Mouse (Mus musculus): ENCODE results near the gene Rgs2.
A peak's percentile ranks its signal among the peaks of the same experiment; 100 is the strongest.

Gene Rgs2

DNA sequence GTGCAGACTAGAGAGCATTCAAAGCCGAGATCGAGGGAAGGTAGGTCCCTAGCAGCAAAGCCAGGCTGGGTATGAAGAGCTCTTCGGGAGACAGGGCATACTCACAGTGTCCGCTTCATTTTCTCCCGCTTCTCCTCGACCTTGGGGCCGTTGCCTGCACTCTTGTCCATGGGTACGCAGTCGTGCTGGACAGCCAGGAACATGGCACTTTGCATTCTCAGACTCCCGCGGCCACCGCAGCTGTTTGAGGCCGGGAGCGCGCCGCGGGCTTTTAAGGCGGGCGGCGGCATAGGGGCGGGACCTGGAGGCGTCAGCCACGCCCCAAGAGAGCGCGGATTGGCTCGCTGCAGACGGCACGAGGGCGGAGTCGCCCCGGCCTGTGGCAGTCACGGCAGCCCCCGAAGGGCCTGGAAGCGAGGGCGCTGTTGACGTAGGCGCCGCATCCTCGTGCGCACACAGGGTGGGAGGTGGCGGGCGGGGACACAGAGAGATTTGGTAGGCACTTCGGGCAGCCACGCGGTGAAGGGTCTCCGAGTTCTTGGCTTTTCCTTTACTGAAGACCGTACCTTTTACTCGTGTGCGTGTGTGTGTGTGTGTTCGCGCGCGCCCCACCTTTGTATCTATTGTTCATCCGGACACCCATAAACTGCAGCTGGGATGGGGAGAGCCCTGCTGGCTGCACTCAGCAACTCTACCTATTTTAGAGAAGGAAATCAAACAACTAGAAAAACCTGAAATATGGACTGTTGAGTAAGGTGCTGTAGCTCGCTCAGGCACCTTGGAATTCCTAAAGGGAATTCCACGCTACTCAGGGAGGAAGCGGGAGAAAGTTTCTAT is at the start of gene Rgs2:
Gene Rgs2 (minus strand): TSS at position 258 of the 837 bp plus-strand sequence.
- peak; percentile 95 for DNase-seq

DNA sequence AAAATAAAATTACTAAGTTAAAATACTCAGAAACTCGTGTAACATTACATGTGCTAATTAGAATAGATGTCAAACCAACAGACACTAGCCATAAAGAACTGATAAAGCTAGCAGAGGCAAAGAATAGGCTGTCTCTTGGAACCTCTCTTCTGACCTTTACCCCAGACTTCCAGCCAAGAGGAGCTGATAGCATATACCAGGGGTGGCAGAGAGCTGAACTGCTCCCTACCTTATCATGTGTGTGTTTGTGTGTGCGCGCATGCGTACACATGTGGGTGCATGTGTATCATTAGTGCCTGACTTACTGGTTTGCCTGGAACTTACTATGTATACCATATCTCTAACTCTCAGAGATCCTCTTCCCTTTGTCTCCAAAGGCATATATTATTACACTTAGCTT is 49.4 kb upstream of the Rgs2 start:
- no peak for DNase-seq

DNA sequence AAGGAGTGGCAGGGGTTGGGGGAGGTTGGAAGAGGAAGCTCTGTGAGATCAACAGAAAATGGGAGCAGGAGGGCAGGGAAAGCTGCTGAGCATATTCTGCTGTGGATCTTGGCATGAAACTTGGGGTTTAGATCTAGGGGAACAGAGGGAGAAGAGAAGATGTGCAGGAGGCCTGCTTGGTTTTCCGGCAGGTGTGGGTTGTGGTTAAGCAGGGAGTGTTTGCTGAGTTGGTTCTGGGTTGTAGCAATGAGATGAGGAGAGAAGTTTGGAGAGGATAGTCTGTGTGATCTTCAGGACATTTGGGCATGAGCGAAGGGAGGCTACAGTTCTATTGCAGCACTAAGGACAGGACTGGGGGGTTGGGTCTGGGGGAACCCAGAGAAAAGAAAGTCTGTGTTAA is 37.9 kb upstream of the Rgs2 start:
- DNase-seq = no peak

DNA sequence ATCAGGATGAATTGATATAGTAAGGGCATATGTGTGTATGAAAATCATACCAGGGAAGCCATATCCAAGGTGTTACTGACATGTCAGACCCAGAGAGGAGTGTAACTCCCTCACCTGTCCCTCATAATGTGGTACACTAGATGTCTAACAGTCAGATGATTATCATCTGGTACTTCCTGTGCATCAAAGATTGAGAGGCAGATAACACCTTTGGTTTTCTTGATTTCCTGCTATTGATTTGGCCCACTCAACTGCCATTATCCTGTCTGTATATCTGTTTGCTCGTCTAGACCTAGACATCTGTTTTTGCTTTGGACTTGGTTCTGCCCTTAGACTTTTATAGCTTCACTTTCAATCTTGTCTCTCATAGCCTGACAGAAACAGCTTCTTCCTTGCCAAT is 29.5 kb upstream of the Rgs2 start:
- no peak for DNase-seq

DNA sequence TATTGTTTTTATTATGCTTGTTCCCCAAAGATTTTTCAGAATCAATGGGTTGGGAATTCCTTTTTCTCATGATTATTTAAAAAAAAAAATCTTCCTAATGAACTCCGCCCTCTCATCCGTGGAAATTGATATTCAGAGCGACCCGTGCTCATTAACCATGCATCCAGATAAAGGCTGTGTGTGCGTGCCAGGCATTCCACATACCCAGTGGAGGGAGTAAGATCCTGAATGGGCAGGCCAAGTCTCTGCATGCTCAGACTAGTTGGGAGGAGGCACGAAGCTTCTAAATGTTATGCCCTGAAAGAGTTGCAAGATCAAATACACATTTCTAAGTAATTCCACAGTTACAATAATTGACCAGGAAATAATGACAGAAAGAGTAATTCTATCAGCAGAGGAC is 26.5 kb upstream of the Rgs2 start:
- DNase-seq = no peak

DNA sequence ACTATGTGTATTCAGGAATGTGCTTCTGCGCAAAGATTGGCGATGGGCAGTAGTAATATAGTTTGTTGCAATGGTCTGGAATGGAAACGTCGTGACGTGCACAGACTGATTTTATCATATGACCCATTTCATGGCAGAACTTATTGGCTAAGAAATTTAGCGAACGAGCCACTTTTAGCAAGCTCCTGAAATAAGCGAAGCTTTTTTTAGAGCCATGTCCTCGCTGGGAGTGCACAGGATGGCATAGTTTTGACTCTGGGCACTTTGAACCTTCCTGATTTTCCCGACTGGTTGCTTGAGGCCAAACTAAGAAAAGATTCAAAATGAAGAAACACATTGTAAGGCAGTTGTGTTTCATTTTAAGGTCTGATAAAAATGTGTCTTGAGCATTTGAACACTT is 25.7 kb upstream of the Rgs2 start:
- no peak for DNase-seq

DNA sequence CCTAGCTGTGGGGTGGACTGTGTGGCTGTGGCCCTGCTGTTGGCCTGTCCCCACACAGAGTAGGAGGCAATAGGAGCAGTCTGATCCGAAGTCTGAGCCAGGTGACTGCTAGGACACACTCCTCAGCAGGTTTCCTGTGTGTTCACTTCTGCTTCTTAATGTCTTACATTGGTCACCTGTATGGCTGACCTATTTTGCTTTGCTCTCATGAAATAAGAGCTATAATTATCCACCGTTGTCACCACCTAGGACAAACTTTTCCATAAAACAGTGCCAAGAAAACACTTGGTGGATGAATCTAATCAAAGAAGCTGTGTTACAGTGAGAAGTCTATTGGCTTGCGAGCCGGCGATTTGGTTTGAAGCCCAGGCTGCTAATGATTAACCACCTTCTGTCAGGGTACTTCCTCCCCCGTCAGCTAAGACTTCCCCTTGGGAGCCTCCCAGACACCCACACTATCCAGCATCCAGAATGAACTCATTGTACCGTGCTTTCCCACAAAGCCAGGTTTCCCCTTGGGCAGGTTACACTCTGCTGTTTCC is 14.5 kb upstream of the Rgs2 start:
- peak; percentile 14 for DNase-seq

DNA sequence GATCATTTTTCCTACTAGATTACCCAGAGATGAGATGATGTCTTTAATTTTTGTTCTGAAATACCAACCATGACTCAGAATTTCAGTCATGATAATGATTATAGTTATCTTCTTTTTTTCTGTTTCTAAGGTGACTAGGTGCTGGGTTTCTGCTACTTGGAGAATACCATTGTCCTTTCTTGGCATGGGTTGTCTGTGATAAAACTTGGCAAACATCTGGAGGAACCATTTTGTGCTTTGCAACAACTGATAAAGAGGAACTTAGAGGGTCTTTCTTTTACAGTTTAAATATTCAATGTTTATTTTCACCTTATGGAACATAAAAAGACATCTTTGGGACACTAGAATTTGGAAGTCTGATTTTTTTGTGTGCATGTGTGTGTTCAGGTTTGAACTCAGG is 10.0 kb upstream of the Rgs2 start:
- no peak for DNase-seq

DNA sequence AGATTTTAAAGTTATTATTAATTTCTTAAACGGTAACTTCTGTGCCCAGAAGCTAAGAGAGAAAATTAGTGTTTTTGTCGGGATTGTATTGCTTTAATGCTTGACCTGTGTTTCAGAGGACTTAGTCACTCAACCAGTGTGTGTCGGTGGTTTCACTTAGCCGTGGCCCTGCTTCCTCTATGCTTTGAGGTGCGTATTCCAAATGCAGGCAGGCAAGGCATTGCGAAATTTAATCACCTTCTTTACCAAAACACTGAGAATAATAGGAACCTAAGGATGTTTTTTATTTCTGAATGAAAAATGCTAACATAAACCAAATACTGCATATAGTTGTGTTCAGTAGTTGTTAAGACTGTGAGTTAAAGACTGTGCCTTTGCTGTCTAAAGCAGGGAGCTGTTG is 3.4 kb upstream of the Rgs2 start:
- DNase-seq = no peak

DNA sequence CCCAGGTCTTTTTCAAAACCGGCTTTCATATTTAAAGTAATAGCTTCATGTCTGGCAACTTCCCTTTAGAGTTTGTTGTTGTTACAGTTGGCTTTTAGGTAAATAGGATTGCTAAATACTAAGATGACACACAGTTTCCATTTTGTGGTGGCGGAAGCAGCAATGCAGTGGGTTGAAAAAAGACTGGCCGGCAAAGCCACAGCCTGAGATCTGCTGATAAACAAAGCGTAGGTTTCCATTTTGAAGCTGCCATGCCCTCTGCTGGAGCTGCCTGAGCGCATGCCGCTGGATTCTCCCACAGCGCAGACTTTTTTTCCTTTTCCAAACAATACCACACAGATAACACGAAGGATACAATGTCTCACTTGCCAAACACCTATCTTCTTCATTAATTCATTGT is 2.6 kb upstream of the Rgs2 start:
- peak; percentile 48 for DNase-seq

DNA sequence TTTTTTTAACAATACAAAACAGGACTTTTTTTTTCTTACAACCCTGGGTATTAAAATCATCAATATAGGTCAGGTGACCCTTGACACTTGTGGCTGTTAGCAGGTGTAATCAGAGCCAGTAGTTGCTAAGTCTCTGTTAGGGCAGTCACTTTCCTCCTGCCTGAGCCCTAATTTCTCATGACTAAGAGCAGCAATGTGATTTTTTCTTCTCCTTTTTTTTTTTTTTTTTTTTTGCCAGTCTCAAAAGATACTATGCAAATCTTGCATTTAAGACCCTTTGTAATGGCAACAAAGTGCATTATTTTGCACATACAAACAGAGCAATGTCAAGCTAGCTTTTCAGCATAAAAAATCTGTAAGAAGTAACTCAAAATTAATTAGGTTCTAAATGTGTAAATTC is 1.7 kb upstream of the Rgs2 start:
- DNase-seq = no peak

DNA sequence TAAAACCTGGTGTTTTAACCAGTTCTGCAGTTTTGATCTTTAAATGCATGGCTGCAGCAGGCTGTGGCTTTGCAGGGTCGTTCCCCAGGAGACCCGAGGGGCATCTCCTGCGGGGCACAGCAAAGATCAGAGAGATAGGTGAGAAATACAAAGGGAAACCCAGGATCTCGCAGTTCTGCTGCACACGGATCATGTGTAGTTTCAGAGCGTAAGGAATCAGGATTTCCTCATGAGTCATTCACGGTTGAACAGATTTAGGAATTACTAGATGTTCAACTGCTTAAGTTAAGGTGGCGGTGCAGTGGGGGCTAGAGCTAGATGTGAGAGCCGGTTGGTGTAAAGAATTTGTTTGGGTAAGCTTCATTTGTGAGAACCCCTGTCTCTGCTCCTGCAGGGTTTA is 780 bp upstream of the Rgs2 start:
- DNase-seq = no peak

DNA sequence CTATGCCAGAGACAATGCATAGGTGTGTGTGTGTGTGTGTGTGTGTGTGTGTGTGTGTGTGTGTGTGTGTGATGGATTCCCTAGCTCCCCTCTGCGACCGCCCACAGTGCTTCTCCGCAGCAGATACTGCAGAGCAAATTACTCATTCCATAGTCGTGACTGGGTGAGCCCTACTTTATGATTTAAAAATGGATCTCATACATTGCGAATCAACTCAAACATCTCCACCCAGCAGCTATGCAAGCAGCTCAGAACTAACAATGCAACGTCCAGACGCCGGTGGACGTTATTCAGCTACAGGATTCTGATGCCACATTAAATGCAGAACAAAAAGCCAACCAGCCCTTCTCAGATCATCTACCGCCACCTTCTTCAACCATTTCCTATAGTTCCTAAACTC is 545 bp downstream of the Rgs2 start:
- DNase-seq = peak; percentile 43

DNA sequence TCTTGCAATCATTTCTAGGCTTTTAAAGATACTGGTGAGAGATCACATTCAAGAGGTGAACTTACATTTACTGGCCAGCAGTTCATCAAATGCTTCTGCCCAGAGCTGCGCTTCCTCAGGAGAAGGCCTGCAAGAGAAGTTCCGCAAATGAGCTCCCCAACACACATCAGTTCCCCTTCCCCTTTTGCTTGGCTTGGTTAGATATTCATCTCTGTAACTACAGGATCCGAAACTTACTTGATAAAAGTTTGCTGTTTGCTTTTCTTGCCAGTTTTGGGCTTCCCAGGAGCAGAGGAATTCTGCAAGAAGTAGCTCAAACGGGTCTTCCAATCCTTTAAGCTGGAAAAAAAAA is 1.3 kb downstream of the Rgs2 start:
- DNase-seq = no peak

DNA sequence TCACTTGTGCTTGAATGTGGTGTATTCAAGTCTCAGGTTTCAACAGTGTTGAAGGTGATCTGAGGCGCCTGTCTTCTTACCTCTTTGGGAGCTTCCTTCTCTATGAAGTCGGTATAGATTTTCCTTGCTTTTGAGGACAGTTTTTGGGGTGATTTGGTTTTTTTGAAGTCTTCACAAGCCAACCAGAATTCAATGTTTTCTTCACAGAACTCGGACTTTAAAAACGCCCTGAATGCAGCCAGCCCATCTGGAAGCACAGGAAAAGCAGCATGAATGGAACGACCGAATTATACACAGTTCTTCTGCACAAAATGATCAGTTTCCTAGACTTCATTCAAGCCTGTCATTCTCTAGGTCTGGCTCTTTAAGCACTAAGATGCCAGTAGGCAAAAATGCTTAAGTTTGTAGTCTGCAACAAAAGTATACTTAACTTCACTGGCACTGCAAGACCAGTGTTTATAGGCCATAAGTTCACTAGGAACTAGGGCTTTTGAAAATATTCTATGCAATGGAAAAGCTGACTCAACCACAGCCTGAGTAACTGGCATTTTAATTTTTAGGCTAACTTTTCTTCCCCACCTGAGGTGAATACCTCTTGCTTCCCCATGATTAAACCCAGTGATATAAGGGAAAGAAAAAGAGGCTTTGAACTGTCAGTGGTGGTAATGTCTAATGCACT is 1.8 kb downstream of the Rgs2 start:
- DNase-seq = no peak

DNA sequence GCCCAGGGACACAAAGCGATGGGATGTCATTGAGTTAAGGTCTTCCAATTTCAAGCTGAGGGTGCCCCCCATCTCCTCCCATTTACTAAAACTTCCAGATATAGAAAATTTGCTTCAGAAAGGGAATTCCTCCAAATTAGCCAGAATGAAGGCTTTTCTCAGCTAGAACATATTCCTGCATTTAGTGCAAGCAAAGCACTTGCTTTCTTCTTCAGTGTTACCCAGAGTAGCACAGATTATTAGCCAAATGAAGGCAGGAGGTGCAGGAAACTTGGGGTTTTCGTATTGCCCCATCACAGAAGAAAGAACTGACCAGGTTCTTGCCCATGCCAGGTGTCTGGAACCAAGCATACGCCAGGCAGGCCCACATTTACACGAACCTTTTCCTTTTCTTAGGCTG is 3.7 kb downstream of the Rgs2 start:
- no peak for DNase-seq

DNA sequence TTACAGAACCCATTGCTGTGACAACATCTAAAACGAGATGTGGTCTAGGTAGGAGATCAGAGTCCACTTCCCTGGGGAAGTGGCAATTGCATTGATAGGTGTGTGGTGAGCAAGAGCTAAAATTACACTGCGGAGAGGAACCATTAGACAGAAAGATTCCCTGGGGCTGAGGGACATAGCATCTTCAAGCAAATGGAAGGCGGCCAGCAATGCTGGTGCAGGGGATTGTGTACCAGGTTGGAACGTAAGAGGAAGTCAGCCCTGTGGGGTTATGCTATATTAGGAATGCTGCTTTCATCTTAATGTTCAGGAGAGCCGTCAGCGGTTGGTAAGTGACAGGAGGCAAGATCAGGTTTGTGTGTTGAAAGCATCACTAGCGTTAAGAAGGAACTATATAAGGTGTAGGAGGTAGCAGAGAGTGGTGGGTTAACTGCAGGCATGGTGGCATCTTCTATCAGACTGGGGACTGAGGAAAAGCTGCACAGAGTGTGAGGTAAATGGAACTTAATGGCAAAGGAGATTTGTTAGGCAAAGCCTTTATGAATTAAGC is 4.5 kb downstream of the Rgs2 start:
- DNase-seq = no peak

DNA sequence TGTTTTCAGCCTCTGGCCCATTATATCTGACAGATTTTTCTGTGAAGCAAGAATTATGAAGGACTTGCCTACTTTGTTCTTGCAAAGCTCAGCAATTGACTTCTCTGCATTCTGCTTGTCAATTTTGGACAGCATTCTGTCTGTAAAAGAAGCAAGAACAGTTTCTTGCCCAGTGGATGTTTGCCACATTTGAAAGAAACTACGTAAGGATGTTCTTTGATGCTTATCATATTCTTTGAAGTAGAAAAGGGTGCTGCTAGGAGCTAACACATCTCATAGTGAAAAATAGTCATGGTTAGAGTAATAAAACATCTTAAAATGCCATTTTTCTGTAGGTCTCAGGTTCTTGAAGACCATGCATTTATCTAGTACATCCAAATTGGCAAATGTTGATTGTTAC is 10.9 kb downstream of the Rgs2 start:
- no peak for DNase-seq

DNA sequence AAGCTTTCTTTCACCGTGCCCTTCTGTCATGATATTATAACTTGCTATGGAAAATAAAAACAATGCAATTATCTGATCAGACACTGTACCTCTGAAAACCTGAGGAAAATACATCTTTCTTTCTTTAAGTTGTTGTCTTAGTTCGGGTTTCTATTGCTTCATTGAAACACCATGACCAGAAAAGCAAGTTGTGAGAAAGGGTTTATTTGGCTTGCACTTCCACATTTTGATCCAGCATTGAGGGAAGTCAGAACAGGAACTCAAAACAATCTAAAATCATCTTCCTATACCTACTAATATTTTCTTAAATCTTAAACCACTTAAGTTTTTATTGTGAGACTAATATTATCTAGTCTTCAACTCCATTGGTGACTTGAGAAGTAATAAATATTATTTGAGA is 11.4 kb downstream of the Rgs2 start:
- no peak for DNase-seq

DNA sequence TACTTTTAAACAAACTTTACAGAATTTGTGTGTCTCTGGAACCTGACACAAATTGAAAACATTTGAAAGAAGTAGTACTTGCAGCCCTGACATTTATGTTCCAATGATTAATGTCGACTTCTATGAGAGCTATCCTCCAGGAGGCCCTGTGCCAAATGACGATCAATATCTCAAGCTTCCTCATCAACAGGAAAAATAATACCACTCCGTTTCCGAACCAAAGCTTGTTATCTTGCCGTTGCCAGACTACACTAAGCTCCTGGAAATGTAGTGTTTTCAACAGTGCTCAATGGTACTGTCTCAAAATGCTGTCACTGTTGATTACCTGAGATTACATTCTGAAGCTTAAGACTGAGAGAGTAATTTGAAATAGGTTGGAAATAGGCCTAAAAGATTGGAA is 13.7 kb downstream of the Rgs2 start:
- no peak for DNase-seq

DNA sequence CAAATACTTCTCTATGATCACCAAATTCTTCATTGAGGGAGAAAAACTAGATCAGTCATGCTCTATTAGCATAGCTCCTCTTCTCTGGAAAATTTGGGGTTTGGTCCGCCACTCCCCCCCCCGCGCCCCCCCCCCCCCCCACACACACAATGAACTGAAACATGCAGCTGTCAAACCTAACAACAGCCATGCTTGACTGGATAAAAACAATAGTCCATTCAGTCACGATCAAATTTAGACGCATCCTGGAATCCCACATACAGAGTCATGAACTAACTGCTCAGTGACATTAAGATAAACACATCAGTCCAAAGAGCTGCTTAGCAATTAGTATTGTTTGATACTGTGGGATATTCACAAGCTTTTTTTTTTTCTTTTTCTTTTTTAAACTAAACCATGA is 14.2 kb downstream of the Rgs2 start:
- no peak for DNase-seq

DNA sequence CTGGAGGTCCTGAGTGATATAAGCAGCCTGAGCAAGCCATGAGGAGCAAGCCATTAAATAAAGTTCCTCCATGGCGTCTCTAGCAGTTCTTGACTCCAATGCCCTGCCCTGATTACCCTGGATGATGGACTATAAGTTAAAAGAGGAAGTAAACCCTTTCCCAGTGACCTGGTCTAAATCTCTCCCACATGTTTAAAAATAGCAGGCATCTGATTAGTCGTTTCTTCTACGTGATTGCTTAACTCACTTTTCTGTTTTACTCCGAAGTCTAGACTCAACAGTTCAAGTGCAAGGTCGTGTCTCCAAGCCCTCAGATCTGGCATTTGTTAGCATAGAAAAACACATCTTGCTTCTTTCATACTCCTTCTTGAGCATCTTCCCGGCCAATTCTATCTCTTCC is 15.2 kb downstream of the Rgs2 start:
- DNase-seq = no peak

DNA sequence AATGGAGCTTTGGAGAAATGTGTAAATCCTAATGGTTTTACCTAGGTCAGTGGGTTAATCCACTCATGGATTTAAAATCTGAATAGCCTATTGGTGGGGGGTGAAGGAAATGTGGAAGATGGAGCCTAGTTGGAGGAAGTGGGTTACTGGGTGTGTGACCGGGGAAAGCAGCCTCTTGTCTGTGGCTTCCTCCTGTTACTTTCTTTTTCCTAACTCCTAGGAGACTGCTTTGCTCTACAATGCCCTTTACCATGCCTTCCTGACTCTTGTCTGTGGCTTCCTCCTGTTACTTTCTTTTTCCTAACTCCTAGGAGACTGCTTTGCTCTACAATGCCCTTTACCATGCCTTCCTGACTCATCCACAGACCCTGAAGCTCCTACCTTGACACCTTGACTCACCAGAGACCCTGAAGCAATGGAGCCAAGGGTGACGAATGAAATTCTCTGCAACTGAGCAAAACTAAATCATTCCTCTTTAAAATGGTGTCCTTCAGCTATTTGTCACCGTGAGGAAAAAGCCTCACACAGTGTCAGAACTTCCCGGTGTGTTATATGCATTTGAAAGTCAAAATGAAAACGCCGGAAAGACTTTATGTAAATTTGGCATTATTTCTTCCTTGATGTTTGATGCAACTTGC is 18.9 kb downstream of the Rgs2 start:
- no peak for DNase-seq

Data from cerebellum, adult 9-10 months (tissue).